Mouse (Mus musculus) heart, postnatal 10 days (tissue): ENCODE results near the gene Sept8. TPM values are rescaled to one million over a fixed set of nuclear protein-coding genes. Genes with fewer than 3 reads are reported as not detected.

Source experiments
- DNase-seq, 2 experiments: peaks; one replicate each; pipeline ENCODE4 v3.0.0; 2021
- intact Hi-C: fragments of 180-260 bp; cut with DNase I; formaldehyde crosslinking; loops from one replicate; pipeline ENCODE4 v1.15.1; 2025
- total RNA-seq, 2 experiments: library from RNA; stranded (reverse); gene quantifications; 2 replicates each; pipeline ENCODE4 v1.2.3; 2021

Gene Sept8
- total RNA-seq, 2 experiments from 2014 or later: 62.5 to 62.7 TPM

- DNase-seq: no peak
- intact Hi-C loops: no loop called here
Measured at GRCm38 (mm10) chr11:53493243-53493955, 25.7 kb upstream of the Sept8 start.

GRCm38 (mm10) chr11:53495417-53495816, 23.6 kb upstream of the Sept8 start:
- DNase-seq: no peak
- intact Hi-C loops: no loop called here

GRCm38 (mm10) chr11:53496946-53497345, 22.1 kb upstream of the Sept8 start:
- intact Hi-C loops: no loop called here

GRCm38 (mm10) chr11:53500569-53500968, 18.5 kb upstream of the Sept8 start:
- no peak for DNase-seq
- intact Hi-C loops: no loop called here

More at GRCm38 (mm10) chr11:53496946-53497345, 22.1 kb upstream of the Sept8 start:
- no peak for DNase-seq

GRCm38 (mm10) chr11:53502039-53502765, 16.9 kb upstream of the Sept8 start:
- intact Hi-C loops: no loop called here
- no peak for DNase-seq

- intact Hi-C loops: no loop called here
- no peak for DNase-seq
Measured at GRCm38 (mm10) chr11:53503738-53504137, 15.3 kb upstream of the Sept8 start.

GRCm38 (mm10) chr11:53504376-53504775, 14.7 kb upstream of the Sept8 start:
- intact Hi-C loops: no loop called here
- no peak for DNase-seq

GRCm38 (mm10) chr11:53505026-53505663, 13.9 kb upstream of the Sept8 start:
- intact Hi-C loops: no loop called here

GRCm38 (mm10) chr11:53507098-53507805, 11.8 kb upstream of the Sept8 start:
- intact Hi-C loops: no loop called here
- peak in 1 of 2 experiments; percentile 53 for DNase-seq

More at GRCm38 (mm10) chr11:53505026-53505663, 13.9 kb upstream of the Sept8 start:
- no peak for DNase-seq

- intact Hi-C loops: no loop called here
- DNase-seq: peak; percentile 77 to 79
Measured at GRCm38 (mm10) chr11:53508152-53508551, 10.9 kb upstream of the Sept8 start.

GRCm38 (mm10) chr11:53508591-53508990, 10.5 kb upstream of the Sept8 start:
- no peak for DNase-seq
- intact Hi-C loops: no loop called here

GRCm38 (mm10) chr11:53510351-53510750, 8.7 kb upstream of the Sept8 start:
- intact Hi-C loops: loop anchor here (2.0 kb wide), 1 partner anchor 40 kb away; the partner anchor contains the start of gene Gm9837
- no peak for DNase-seq

GRCm38 (mm10) chr11:53516775-53517627, 2.1 kb upstream of the Sept8 start:
- intact Hi-C loops: no loop called here

GRCm38 (mm10) chr11:53518759-53519158, 298 bp upstream of the Sept8 start:
- no peak for DNase-seq
- intact Hi-C loops: no loop called here

More at GRCm38 (mm10) chr11:53516775-53517627, 2.1 kb upstream of the Sept8 start:
- no peak for DNase-seq

- peak; percentile 79 to 81 for DNase-seq
- intact Hi-C loops: no loop called here
Measured at GRCm38 (mm10) chr11:53520122-53520978, 1.3 kb downstream of the Sept8 start.

GRCm38 (mm10) chr11:53521120-53521820, 2.2 kb downstream of the Sept8 start:
- DNase-seq: peak; percentile 50 to 56
- intact Hi-C loops: no loop called here

GRCm38 (mm10) chr11:53521821-53522131, 2.7 kb downstream of the Sept8 start:
- peak in 1 of 2 experiments; percentile 68 for DNase-seq
- intact Hi-C loops: no loop called here

- intact Hi-C loops: no loop called here
- DNase-seq: no peak
Measured at GRCm38 (mm10) chr11:53522362-53522761, 3.3 kb downstream of the Sept8 start.
